10 mouse cellular contexts compared by ENCODE assay signal in genomic region chr14:93067411-93068336, GRCm38 (mm10).
DNase-seq lines count a peak whose midpoint lies in the region; ATAC-seq lines count a peak whose summit lies in the region.
"Had no signal": no experiment of that assay in that cellular context is flagged by ENCODE, and none has a peak within 500 bp of the region (broad histone marks: within the 10 kb centered on the region; RNA-seq: fewer than 3 reads in every experiment).

No protein-coding gene starts in this region.

- 5% methylated on average over 5 of the region's 5 CpGs for WGBS in forebrain, embryonic 13.5 days
- WGBS in midbrain, embryonic 13.5 days: 10% methylated on average over 5 of the region's 5 CpGs

- no peaks in the 10 kb centered on the region for H3K36me3 ChIP-seq in forebrain, embryonic 13.5 days (ENCODE audit: poor library complexity, severe bottlenecking)
- no peaks in the 10 kb centered on the region for H3K36me3 ChIP-seq in midbrain, embryonic 13.5 days
- H3K36me3 ChIP-seq: liver, embryonic 15.5 days had no signal

- H3K9ac ChIP-seq in forebrain, embryonic 13.5 days: no peak overlapping the region
- no peak overlapping the region for H3K9ac ChIP-seq in midbrain, embryonic 13.5 days (replicated peaks)
- H3K9ac ChIP-seq: liver, embryonic 15.5 days had no signal

- H3K4me1 ChIP-seq in forebrain, embryonic 13.5 days: peaks cover 36% of the 10 kb centered on the region
- peaks cover 29% of the 10 kb centered on the region for H3K4me1 ChIP-seq in midbrain, embryonic 13.5 days (replicated peaks)
- H3K4me1 ChIP-seq: liver, embryonic 15.5 days had no signal

- no peaks in the 10 kb centered on the region for H3K9me3 ChIP-seq in forebrain, embryonic 13.5 days (replicated peaks)
- no peaks in the 10 kb centered on the region for H3K9me3 ChIP-seq in midbrain, embryonic 13.5 days
- H3K9me3 ChIP-seq: liver, embryonic 15.5 days had no signal

- no peak overlapping the region for H3K4me3 ChIP-seq in forebrain, embryonic 13.5 days
- no peak overlapping the region for H3K4me3 ChIP-seq in midbrain, embryonic 13.5 days (replicated peaks)
- H3K4me3 ChIP-seq: liver, embryonic 15.5 days had no signal

- DNase-seq in frontal cortex, postnatal 25 days (ENCODE audit: low spot score in 2 of 2): no peak
- DNase-seq in cerebellum, adult 11 months: peak; percentile 29
- DNase-seq in left cerebral cortex, postnatal 10 days (ENCODE audit: extremely low spot score in 1 of 2, low spot score in 2 of 2): no peak
- DNase-seq in left cerebral cortex, postnatal 25 days (ENCODE audit: low spot score in 2 of 2): no peak
- no peak for DNase-seq in embryo, embryonic 11 days

- H3K4me2 ChIP-seq in forebrain, embryonic 13.5 days: peak overlapping the region; percentile 17
- H3K4me2 ChIP-seq in midbrain, embryonic 13.5 days (replicated peaks): peak overlapping the region; percentile 17
- H3K4me2 ChIP-seq: liver, embryonic 15.5 days had no signal

- intact Hi-C loops in left cerebral cortex, postnatal 10 days (cut with DNase I): no loop called here
- intact Hi-C loops in left cerebral cortex, postnatal 25 days (cut with DNase I): loop anchor here (10.0 kb wide), 1 partner anchor 817 kb away; no protein-coding TSS in a partner anchor

- peak overlapping the region; percentile 70 for H3K27ac ChIP-seq in forebrain, embryonic 13.5 days
- peak overlapping the region; percentile 69 for H3K27ac ChIP-seq in midbrain, embryonic 13.5 days
- H3K27ac ChIP-seq: liver, embryonic 15.5 days had no signal

- H3K27me3 ChIP-seq in forebrain, embryonic 13.5 days: no peaks in the 10 kb centered on the region
- H3K27me3 ChIP-seq in midbrain, embryonic 13.5 days: no peaks in the 10 kb centered on the region
- H3K27me3 ChIP-seq: liver, embryonic 15.5 days; Patski had no signal

- ATAC-seq in frontal cortex, adult (ENCODE audit: low TSS enrichment): peak; percentile 32
- ATAC-seq in forebrain, embryonic 13.5 days: peak; percentile 91
- ATAC-seq in midbrain, embryonic 13.5 days: peak; percentile 83
- ATAC-seq: Patski had no signal

Comparison
In these comparisons a context has a peak if more than half of its experiments do, and no peak if none do; other contexts are left out.
1. ATAC-seq: peak in every context shown above with its lines; median percentile 91 in forebrain, embryonic 13.5 days; 83 in midbrain, embryonic 13.5 days; 32 in frontal cortex, adult.